9 mouse cellular contexts compared by ENCODE assay signal in genomic region chr9:47623447-47624445, GRCm38 (mm10).
DNase-seq lines count a peak whose midpoint lies in the region; ATAC-seq and TF ChIP-seq lines count a peak whose summit lies in the region.
"Had no signal": no experiment of that assay in that cellular context is flagged by ENCODE, and none has a peak within 500 bp of the region (broad histone marks: within the 10 kb centered on the region; RNA-seq: fewer than 3 reads in every experiment).

No protein-coding gene starts in this region.

- H3K9ac ChIP-seq in forebrain, embryonic 12.5 days: no peak overlapping the region
- H3K9ac ChIP-seq in neural tube, embryonic 12.5 days: no peak overlapping the region
- no peak overlapping the region for H3K9ac ChIP-seq in limb, embryonic 14.5 days (ENCODE audit: low read depth, low read length, severe bottlenecking)
- no peak overlapping the region for H3K9ac ChIP-seq in stomach, embryonic 16.5 days (ENCODE audit: low read length)

- no peak overlapping the region for H3K27ac ChIP-seq in forebrain, embryonic 12.5 days
- no peak overlapping the region for H3K27ac ChIP-seq in forebrain, embryonic 10.5 days
- H3K27ac ChIP-seq in neural tube, embryonic 12.5 days: no peak overlapping the region
- H3K27ac ChIP-seq in limb, embryonic 14.5 days (replicated peaks; ENCODE audit: low read depth, low read length): no peak overlapping the region
- peak overlapping the region; percentile 67; the same call in 1 of the 2 replicates for H3K27ac ChIP-seq in stomach, embryonic 16.5 days (ENCODE audit: low read length)

- H3K27me3 ChIP-seq in forebrain, embryonic 12.5 days: no peaks in the 10 kb centered on the region
- H3K27me3 ChIP-seq in forebrain, embryonic 10.5 days (ENCODE audit: poor library complexity, severe bottlenecking): no peaks in the 10 kb centered on the region
- no peaks in the 10 kb centered on the region for H3K27me3 ChIP-seq in neural tube, embryonic 12.5 days (replicated peaks)
- H3K27me3 ChIP-seq in limb, embryonic 14.5 days (ENCODE audit: control insufficient read depth, insufficient read depth, low read length): no peaks in the 10 kb centered on the region
- peaks cover 1% of the 10 kb centered on the region; the same call in 1 of the 2 replicates for H3K27me3 ChIP-seq in stomach, embryonic 16.5 days (ENCODE audit: control insufficient read depth, insufficient read depth, low read length)

- no peak for DNase-seq in forebrain, embryonic 10.5 days (ENCODE audit: extremely low spot score, low spot score)
- no peak for DNase-seq in neural tube, embryonic 10.5 days (ENCODE audit: extremely low spot score, low spot score)
- peak; percentile 55 for DNase-seq in limb, embryonic 14.5 days (ENCODE audit: low spot score)
- no peak for DNase-seq in thymus, postnatal 4 days
- no peak for DNase-seq in heart, postnatal 14 days
- DNase-seq: right cerebral cortex, adult 18-20 months had no signal

- WGBS in forebrain, embryonic 12.5 days: 43% methylated on average over 12 of the region's 12 CpGs
- WGBS in forebrain, embryonic 10.5 days: 74% methylated on average over 12 of the region's 12 CpGs
- 44% methylated on average over 12 of the region's 12 CpGs for WGBS in neural tube, embryonic 12.5 days
- 28% methylated on average over 12 of the region's 12 CpGs for WGBS in limb, embryonic 14.5 days
- 29% methylated on average over 12 of the region's 12 CpGs for WGBS in stomach, embryonic 16.5 days

- no peaks in the 10 kb centered on the region for H3K36me3 ChIP-seq in forebrain, embryonic 12.5 days (replicated peaks)
- H3K36me3 ChIP-seq in forebrain, embryonic 10.5 days (replicated peaks): no peaks in the 10 kb centered on the region
- no peaks in the 10 kb centered on the region for H3K36me3 ChIP-seq in neural tube, embryonic 12.5 days
- H3K36me3 ChIP-seq in limb, embryonic 14.5 days (ENCODE audit: control insufficient read depth, insufficient read depth, low read length): no peaks in the 10 kb centered on the region
- no peaks in the 10 kb centered on the region for H3K36me3 ChIP-seq in stomach, embryonic 16.5 days (ENCODE audit: control insufficient read depth, insufficient read depth, low read length)

- no peak overlapping the region for H3K4me3 ChIP-seq in forebrain, embryonic 12.5 days (replicated peaks)
- no peak overlapping the region for H3K4me3 ChIP-seq in forebrain, embryonic 10.5 days
- no peak overlapping the region for H3K4me3 ChIP-seq in neural tube, embryonic 12.5 days
- no peak overlapping the region for H3K4me3 ChIP-seq in limb, embryonic 14.5 days (replicated peaks; ENCODE audit: low read length)
- no peak overlapping the region for H3K4me3 ChIP-seq in stomach, embryonic 16.5 days (replicated peaks; ENCODE audit: low read length)

- H3K9me3 ChIP-seq in forebrain, embryonic 12.5 days: no peaks in the 10 kb centered on the region
- no peaks in the 10 kb centered on the region for H3K9me3 ChIP-seq in forebrain, embryonic 10.5 days
- no peaks in the 10 kb centered on the region for H3K9me3 ChIP-seq in neural tube, embryonic 12.5 days
- no peaks in the 10 kb centered on the region for H3K9me3 ChIP-seq in limb, embryonic 14.5 days (ENCODE audit: control insufficient read depth, low read length)
- no peaks in the 10 kb centered on the region for H3K9me3 ChIP-seq in stomach, embryonic 16.5 days (replicated peaks; ENCODE audit: control insufficient read depth, low read length)

- H3K4me1 ChIP-seq in forebrain, embryonic 12.5 days: peaks cover 22% of the 10 kb centered on the region
- peaks cover 49% of the 10 kb centered on the region for H3K4me1 ChIP-seq in forebrain, embryonic 10.5 days
- peaks cover 32% of the 10 kb centered on the region for H3K4me1 ChIP-seq in neural tube, embryonic 12.5 days
- peaks cover 31% of the 10 kb centered on the region for H3K4me1 ChIP-seq in limb, embryonic 14.5 days (ENCODE audit: control insufficient read depth, insufficient read depth, low read length)
- peaks cover 23% of the 10 kb centered on the region for H3K4me1 ChIP-seq in stomach, embryonic 16.5 days (ENCODE audit: control insufficient read depth, insufficient read depth, low read length)

- no peak overlapping the region for H3K4me2 ChIP-seq in forebrain, embryonic 12.5 days
- 0 out of 2 replicates have a peak overlapping the region, but pooled peaks have one; percentile 0 for H3K4me2 ChIP-seq in neural tube, embryonic 12.5 days (replicated peaks)
- no peak overlapping the region for H3K4me2 ChIP-seq in limb, embryonic 14.5 days (replicated peaks; ENCODE audit: low read depth, low read length, severe bottlenecking)
- H3K4me2 ChIP-seq in stomach, embryonic 16.5 days (ENCODE audit: low read depth, low read length): peak overlapping the region; percentile 3; the same call in 1 of the 2 replicates

- 0 out of 2 replicates have a peak, but pooled peaks have one; percentile 23 for ATAC-seq in forebrain, embryonic 12.5 days (ENCODE audit: low FRiP score)
- ATAC-seq in neural tube, embryonic 12.5 days (ENCODE audit: low FRiP score, low read depth): no peak
- no peak; the same call in 1 of the 2 replicates for ATAC-seq in limb, embryonic 14.5 days (ENCODE audit: low FRiP score, low read depth)
- peak; percentile 63; the same call in 1 of the 2 replicates for ATAC-seq in stomach, embryonic 16.5 days (ENCODE audit: insufficient read depth, low FRiP score)

- intact Hi-C loops in heart, postnatal 14 days (cut with DNase I): no loop called here

- TF ChIP-seq POLR2A in limb, embryonic 14.5 days (IDR thresholded peaks at IDR 0.05; ENCODE audit: borderline replicate concordance, extremely low read depth, insufficient read depth, insufficient read length): no peak

Comparison
In these comparisons a context has a peak if more than half of its experiments do, and no peak if none do; other contexts are left out.
1. ATAC-seq: peak in forebrain, embryonic 12.5 days (single experiment) and stomach, embryonic 16.5 days (single experiment); none in neural tube, embryonic 12.5 days (single experiment) and limb, embryonic 14.5 days (single experiment).
2. H3K4me2 ChIP-seq: peak in neural tube, embryonic 12.5 days (single experiment) and stomach, embryonic 16.5 days (single experiment); none in forebrain, embryonic 12.5 days (single experiment) and limb, embryonic 14.5 days (single experiment).